In genomic region chr1:124148590-124148989, GRCm38 (mm10) we compare ENCODE assay signal across 12 mouse cellular contexts.
A peak's percentile ranks its signal among the peaks of the same experiment; 100 is the strongest.
DNase-seq lines count a peak whose midpoint lies in the region; TF ChIP-seq lines count a peak whose summit lies in the region.
"Had no signal": no experiment of that assay in that cellular context is flagged by ENCODE, and none has a peak within 500 bp of the region (broad histone marks: within the 10 kb centered on the region; RNA-seq: fewer than 3 reads in every experiment).

No protein-coding gene starts in this region.

- no peaks in the 10 kb centered on the region for H3K9me3 ChIP-seq in limb, embryonic 10.5 days (replicated peaks)
- H3K9me3 ChIP-seq: liver, embryonic 13.5 days; megakaryocyte, embryonic 14.5 days had no signal

- H3K4me3 ChIP-seq in layer of hippocampus, adult 2 months = no peak overlapping the region
- no peak overlapping the region for H3K4me3 ChIP-seq in limb, embryonic 10.5 days
- H3K4me3 ChIP-seq: liver, embryonic 13.5 days; megakaryocyte, embryonic 14.5 days had no signal

- no peak for TF ChIP-seq CTCF in layer of hippocampus, adult 2 months (conservative IDR thresholded peaks at IDR 0.05)

- no peaks in the 10 kb centered on the region for H3K36me3 ChIP-seq in limb, embryonic 10.5 days
- H3K36me3 ChIP-seq: liver, embryonic 13.5 days had no signal

- H3K27me3 ChIP-seq in limb, embryonic 10.5 days (ENCODE audit: low read depth, poor library complexity, severe bottlenecking) = no peaks in the 10 kb centered on the region
- H3K27me3 ChIP-seq: CH12.LX; liver, embryonic 13.5 days; megakaryocyte, embryonic 14.5 days had no signal

- intact Hi-C loops in left cerebral cortex, postnatal 25 days (cut with DNase I) = no loop called here

- peak; percentile 32 for DNase-seq in brain, embryonic 18.5 days (ENCODE audit: low read depth, low spot score)
- peak; percentile 94 for DNase-seq in cerebellum, adult 9-11 months
- peak; percentile 53 to 75 for DNase-seq in layer of hippocampus, adult 2 months (ENCODE audit: low spot score in 2 of 2)
- peak; percentile 30 to 91 for DNase-seq in left cerebral cortex, postnatal 25 days (ENCODE audit: low spot score in 2 of 2)
- DNase-seq in ovary, postnatal 10 days (ENCODE audit: low spot score) = no peak
- no peak for DNase-seq in kidney, postnatal 36 days
- no peak for DNase-seq in gastrocnemius, postnatal 25 days
- DNase-seq in limb, embryonic 10.5 days (ENCODE audit: low spot score) = no peak
- DNase-seq: kidney, adult 8-10 months; liver, embryonic 13.5 days had no signal

- H3K4me1 ChIP-seq in limb, embryonic 10.5 days = no peaks in the 10 kb centered on the region
- H3K4me1 ChIP-seq: liver, embryonic 13.5 days; megakaryocyte, embryonic 14.5 days had no signal

- WGBS in limb, embryonic 10.5 days = 86% methylated on average over 4 of the region's 4 CpGs

- peak overlapping the region; percentile 48; the same call in 1 of the 2 replicates for H3K27ac ChIP-seq in layer of hippocampus, adult 2 months
- no peak overlapping the region for H3K27ac ChIP-seq in limb, embryonic 10.5 days
- H3K27ac ChIP-seq: liver, embryonic 13.5 days had no signal

Comparison
In these comparisons a context has a peak if more than half of its experiments do, and no peak if none do; other contexts are left out.
1. DNase-seq: peak in brain, embryonic 18.5 days (single experiment), cerebellum, adult 9-11 months (single experiment), layer of hippocampus, adult 2 months (2 of 2) and left cerebral cortex, postnatal 25 days (2 of 2); none in ovary, postnatal 10 days (single experiment), kidney, postnatal 36 days (0 of 2), gastrocnemius, postnatal 25 days (single experiment) and limb, embryonic 10.5 days (single experiment).